Mouse (Mus musculus) CH12.LX (cell line): ENCODE measurements around the gene Sf3a1. TPM values are rescaled to one million over a fixed set of nuclear protein-coding genes. Genes with fewer than 3 reads are reported as not detected.

ENCODE experiments used
- DNase-seq: peaks from one replicate; pipeline ENCODE4 v3.0.0-alpha.2; 2013; ENCODE audit errors: extremely low read depth
- H3K27ac ChIP-seq: 2 replicates; pipeline ENCODE4 v1.5.1; 2012; ENCODE audit warnings: low read depth, mild to moderate bottlenecking, control low read depth, moderate library complexity; ENCODE audit not compliant: insufficient read depth
- H3K27me3 ChIP-seq: replicated peaks from 2 replicates; pipeline ENCODE3; 2012; ENCODE audit warnings: inconsistent platforms
- H3K36me3 ChIP-seq, 2 experiments: replicated peaks in 1 of 2; 2 replicates each; pipeline versions ENCODE3 to v1.6.1; 2012; ENCODE audit warnings: inconsistent platforms in 1 of 2, low read length in 1 of 2, mild to moderate bottlenecking in 1 of 2, mixed read lengths in 1 of 2, moderate library complexity in 1 of 2; ENCODE audit not compliant: control insufficient read depth in 1 of 2, insufficient read depth in 1 of 2
- H3K4me1 ChIP-seq, 2 experiments: 2 replicates each; pipeline ENCODE4 v1.6.1; 2012; ENCODE audit warnings: inconsistent platforms in 1 of 2, moderate library complexity in 1 of 2; ENCODE audit not compliant: insufficient read depth in 2 of 2, control insufficient read depth in 1 of 2
- H3K4me2 ChIP-seq: 2 replicates; pipeline ENCODE4 v1.6.1; 2012; ENCODE audit warnings: low read depth, mild to moderate bottlenecking, control low read depth; ENCODE audit not compliant: poor library complexity, insufficient read depth, severe bottlenecking
- H3K4me3 ChIP-seq, 3 experiments: fragments of 150-350 bp in 1 of 3; sonication (generic) in 1 of 3; replicated peaks in 1 of 3; 2 replicates each; pipeline versions ENCODE3 to v1.5.1; 2011 to 2012; ENCODE audit warnings: low read depth in 2 of 3, low read length in 2 of 3, mild to moderate bottlenecking in 2 of 3, moderate library complexity in 2 of 3, control low read depth in 1 of 3, improper control_type of control experiment in 1 of 3, inconsistent platforms in 1 of 3, mixed read lengths in 1 of 3; ENCODE audit not compliant: poor library complexity in 1 of 3
- H3K79me2 ChIP-seq: replicated peaks from 2 replicates; pipeline ENCODE4 v1.6.1; 2012; ENCODE audit warnings: mild to moderate bottlenecking, moderate library complexity; ENCODE audit not compliant: control insufficient read depth, poor library complexity, insufficient read depth, severe bottlenecking; ENCODE audit errors: extremely low read depth
- H3K9ac ChIP-seq: 2 replicates; pipeline ENCODE4 v1.6.1; 2012; ENCODE audit warnings: low read depth, mild to moderate bottlenecking, control low read depth, moderate library complexity; ENCODE audit not compliant: insufficient read depth
- H3K9me3 ChIP-seq: replicated peaks from 2 replicates; pipeline ENCODE3; 2012; ENCODE audit warnings: low read length, inconsistent platforms, mixed read lengths
- BHLHE40 ChIP-seq: IDR thresholded peaks from 2 replicates; pipeline ENCODE4 v1.6.1; 2011; ENCODE audit warnings: mild to moderate bottlenecking, low read depth, low read length, improper control_type of control experiment
- CHD1 ChIP-seq: IDR thresholded peaks from 2 replicates; pipeline ENCODE4 v1.6.1; 2012; ENCODE audit warnings: low read depth, low read length, improper control_type of control experiment, inconsistent platforms
- CTCF ChIP-seq, 2 experiments: IDR thresholded peaks in 1 of 2; conservative IDR thresholded peaks in 1 of 2; 2 replicates each; pipeline ENCODE4 v1.5.1; 2011 to 2012; ENCODE audit warnings: low read depth in 2 of 2, low read length in 2 of 2, improper control_type of control experiment in 1 of 2, inconsistent platforms in 1 of 2, mild to moderate bottlenecking in 1 of 2, moderate library complexity in 1 of 2
- E2F4 ChIP-seq: IDR thresholded peaks from 2 replicates; pipeline ENCODE4 v1.6.1; 2011; ENCODE audit warnings: low read depth, low read length, improper control_type of control experiment; ENCODE audit not compliant: insufficient replicate concordance
- ELF1 ChIP-seq: IDR thresholded peaks from 2 replicates; pipeline ENCODE4 v1.6.1; 2014; ENCODE audit warnings: low read depth, mild to moderate bottlenecking, inconsistent platforms, low read length, improper control_type of control experiment
- EP300 ChIP-seq: IDR thresholded peaks from 2 replicates; pipeline ENCODE4 v1.6.1; 2011; ENCODE audit warnings: low read length, improper control_type of control experiment
- GABPA ChIP-seq: IDR thresholded peaks from 2 replicates; pipeline ENCODE4 v1.6.1; 2012; ENCODE audit warnings: low read depth, low read length, improper control_type of control experiment, inconsistent platforms; ENCODE audit not compliant: insufficient replicate concordance
- HCFC1 ChIP-seq: IDR thresholded peaks from 2 replicates; pipeline ENCODE4 v1.6.1; 2012; ENCODE audit warnings: low read depth, mild to moderate bottlenecking, inconsistent platforms, low read length, improper control_type of control experiment
- JUN ChIP-seq: IDR thresholded peaks from 2 replicates; pipeline ENCODE4 v1.6.1; 2011; ENCODE audit warnings: low read depth, mild to moderate bottlenecking, low read length, improper control_type of control experiment, moderate library complexity; ENCODE audit not compliant: insufficient read depth
- KAT2A ChIP-seq: IDR thresholded peaks from 2 replicates; pipeline ENCODE4 v1.6.1; 2012; ENCODE audit warnings: low read length, improper control_type of control experiment, inconsistent platforms; ENCODE audit not compliant: insufficient replicate concordance
- MAFK ChIP-seq: IDR thresholded peaks from 2 replicates; pipeline ENCODE4 v1.6.1; 2011; ENCODE audit warnings: low read length, improper control_type of control experiment; ENCODE audit not compliant: insufficient replicate concordance
- MAX ChIP-seq: IDR thresholded peaks from 2 replicates; pipeline ENCODE4 v1.6.1; 2011; ENCODE audit warnings: low read length, improper control_type of control experiment
- MYC ChIP-seq: IDR thresholded peaks from 2 replicates; pipeline ENCODE4 v1.6.1; 2011; ENCODE audit warnings: low read depth, mild to moderate bottlenecking, improper control_type of control experiment, low read length
- NELFE ChIP-seq: IDR thresholded peaks from 2 replicates; pipeline ENCODE4 v1.6.1; 2011; ENCODE audit warnings: low read depth, low read length, improper control_type of control experiment
- POLR2AphosphoS2 ChIP-seq: IDR thresholded peaks from 2 replicates; pipeline ENCODE4 v1.6.1; 2011; ENCODE audit warnings: low read depth, low read length, improper control_type of control experiment
- RAD21 ChIP-seq: IDR thresholded peaks from 2 replicates; pipeline ENCODE4 v1.6.1; 2011; ENCODE audit warnings: low read depth, mild to moderate bottlenecking, low read length, improper control_type of control experiment, moderate library complexity
- RCOR1 ChIP-seq: conservative IDR thresholded peaks from 2 replicates; pipeline ENCODE4 v1.6.1; 2012; ENCODE audit warnings: low read depth, mild to moderate bottlenecking, inconsistent platforms, low read length, improper control_type of control experiment
- TBP ChIP-seq: conservative IDR thresholded peaks from 2 replicates; pipeline ENCODE4 v1.6.1; 2011; ENCODE audit warnings: low read depth, low read length, improper control_type of control experiment
- TCF12 ChIP-seq: IDR thresholded peaks from 2 replicates; pipeline ENCODE4 v1.6.1; 2014; ENCODE audit warnings: low read depth, mild to moderate bottlenecking, inconsistent platforms, low read length, improper control_type of control experiment
- UBTF ChIP-seq: IDR thresholded peaks from 2 replicates; pipeline ENCODE4 v1.6.1; 2012; ENCODE audit warnings: low read depth, mild to moderate bottlenecking, inconsistent platforms, low read length, improper control_type of control experiment, moderate library complexity
- ZMIZ1 ChIP-seq: IDR thresholded peaks from 2 replicates; pipeline ENCODE4 v1.6.1; 2012; ENCODE audit warnings: low read depth, mild to moderate bottlenecking, inconsistent platforms, low read length, improper control_type of control experiment
- dilution Hi-C: fragments of 300-500 bp; cut with MboI; formaldehyde crosslinking; loops from 2 replicates; pipeline ENCODE4 v1.14.3; 2020; ENCODE audit warnings: low sequenced_read_pairs; ENCODE audit not compliant: extremely low pct_unique_long_range_greater_than_20kb, extremely low pct_ligation_motif_present
- in situ Hi-C: fragments of 300-500 bp; cut with MboI; formaldehyde crosslinking; loops from 3 replicates; pipeline ENCODE4 v1.14.3; 2019; ENCODE audit warnings: low sequenced_read_pairs, low pct_ligation_motif_present, low pct_unique_long_range_greater_than_20kb, mixed read lengths
- polyA plus RNA-seq: library from polyadenylated mRNA; unstranded; fragments of >175 nt; gene quantifications from 2 replicates; pipeline ENCODE4 v1.2.1, GENCODE M21; 2012; ENCODE audit warnings: low read depth; ENCODE audit not compliant: insufficient read length
- total RNA-seq, 2 experiments: library from RNA; depleted of rRNA; stranded (reverse); fragments of 300-350 nt in 1 of 2; fragments of >200 nt in 1 of 2; gene quantifications; 2 replicates each; pipeline ENCODE4 v1.2.3; 2012 to 2014

Sf3a1 gene
- total and polyA plus RNA-seq, 3 experiments: 29.5 to 97.6 (median 46.5) TPM

DNA sequence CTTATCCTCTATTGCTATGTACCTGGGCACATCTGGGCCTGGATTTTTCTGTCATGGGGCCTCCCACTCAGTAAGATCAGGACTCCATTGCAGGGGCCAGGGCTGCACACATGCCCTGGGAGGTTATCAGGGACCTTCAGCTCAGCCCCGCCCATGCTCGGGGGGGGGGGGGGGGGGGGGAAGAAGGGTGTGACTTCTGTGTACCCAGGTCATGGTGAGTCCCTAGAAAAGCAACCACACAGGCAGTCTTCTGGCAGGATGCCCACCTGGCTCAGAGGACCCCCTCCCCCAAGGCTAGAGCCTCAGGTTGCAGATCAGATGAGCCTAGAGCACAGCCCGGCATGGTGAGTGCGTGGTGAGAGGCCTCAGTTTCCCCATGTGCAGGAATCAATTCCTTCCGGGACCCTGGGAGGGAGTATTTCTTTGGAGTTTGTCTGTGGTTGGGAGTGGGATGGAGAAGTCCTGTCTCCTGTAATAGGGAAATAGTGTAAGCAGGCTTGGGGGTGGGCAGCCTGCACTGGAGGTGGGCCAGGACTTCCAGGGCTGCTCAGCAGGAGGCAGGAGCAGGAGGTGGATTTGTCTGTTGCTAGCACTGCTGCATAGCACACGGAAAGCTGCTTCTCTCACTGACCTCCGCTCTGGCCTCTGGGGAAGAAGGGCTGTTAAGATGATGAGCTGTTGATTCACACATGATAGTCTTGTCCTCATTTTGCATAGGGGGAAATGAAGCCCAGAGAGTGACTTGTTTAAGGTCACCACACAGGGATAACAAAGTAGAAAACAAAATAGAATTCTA is 63.4 kb downstream of the Sf3a1 start (continued):
- TF ChIP-seq RCOR1 (no peak), UBTF (no peak), TCF12 (no peak)
- TF ChIP-seq, all 38 proteins: peak for 0

DNA sequence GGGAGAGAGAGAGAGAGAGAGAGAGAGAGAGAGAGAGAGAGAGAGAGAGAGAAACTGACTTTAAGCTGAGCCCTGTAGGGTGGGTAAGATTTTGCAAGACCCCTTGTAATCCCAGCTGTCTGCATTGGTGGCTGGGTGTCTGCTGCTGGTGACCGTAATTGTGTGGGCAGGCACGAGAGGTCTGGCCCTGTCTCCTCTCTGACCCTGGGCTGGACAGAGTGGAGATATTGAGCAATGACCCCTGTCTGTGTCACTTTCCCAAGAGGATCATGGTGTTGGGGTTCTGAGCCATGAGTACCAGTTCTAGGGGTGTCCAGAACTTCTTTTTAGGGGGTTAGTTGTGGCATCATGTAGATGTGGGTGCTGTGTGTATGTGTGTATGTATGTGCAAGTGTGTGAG is 64.1 kb downstream of the Sf3a1 start:
- Histone ChIP-seq H3K27ac (no peak overlapping the region), H3K79me2 (no peaks in the 10 kb centered on the region), H3K4me3 (no peak overlapping the region)

DNA sequence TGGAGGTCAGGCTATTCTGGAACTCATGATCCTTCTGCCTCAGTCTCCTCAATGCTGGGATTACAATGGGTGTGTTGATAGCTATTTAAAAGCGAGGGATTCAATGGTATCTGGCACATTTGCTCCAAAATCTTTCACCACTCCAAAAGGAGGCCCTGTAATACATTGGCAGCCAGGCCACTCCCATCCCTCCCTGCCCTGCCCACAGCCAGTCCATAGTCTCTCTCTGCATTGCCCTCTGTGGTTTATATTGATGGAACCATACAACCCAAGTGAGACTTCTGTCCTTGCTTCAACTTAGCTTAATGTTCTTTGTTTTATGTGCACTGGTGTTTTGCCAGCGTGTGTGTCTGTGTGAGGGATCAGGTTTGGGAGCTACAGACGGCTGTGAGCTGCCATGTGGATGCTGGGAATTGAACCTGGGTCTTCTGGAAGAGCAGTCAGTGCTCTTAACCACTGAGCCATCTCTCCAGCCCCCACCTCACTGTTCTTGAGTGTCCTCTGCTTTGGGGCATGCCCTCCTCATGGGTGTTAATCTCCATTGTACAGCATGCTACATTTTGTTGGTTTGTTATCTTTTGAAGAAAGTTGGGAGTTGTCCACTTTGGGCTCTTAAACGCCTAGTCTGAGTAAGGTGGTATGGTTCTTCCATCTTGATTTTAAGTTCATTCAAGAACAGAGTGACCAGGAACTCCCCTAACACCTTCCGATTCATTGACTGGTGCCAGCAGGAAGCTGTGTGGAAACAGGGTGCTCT is 66.6 kb downstream of the Sf3a1 start:
- in situ Hi-C loops: no loop called here
- no peak overlapping the region for H3K9ac ChIP-seq
- TF ChIP-seq UBTF: no peak
- no peak for TF ChIP-seq EP300
- no peak for TF ChIP-seq RAD21
- no peak for TF ChIP-seq MAX
- no peak for TF ChIP-seq NELFE
- no peak for TF ChIP-seq TBP
- no peak for TF ChIP-seq MYC
- TF ChIP-seq GABPA: no peak
- TF ChIP-seq E2F4: no peak
- no peak for TF ChIP-seq ZMIZ1
- no peak for TF ChIP-seq JUN
- no peak for TF ChIP-seq BHLHE40
- TF ChIP-seq CTCF (conservative IDR thresholded peaks at IDR 0.05 in 1 of 2, IDR thresholded peaks at IDR 0.05 in 1 of 2; ENCODE audit: low read depth in 2 of 2, low read length in 2 of 2): no peak
- no peak for TF ChIP-seq CHD1
- TF ChIP-seq MAFK: no peak
- no peak for TF ChIP-seq KAT2A
- TF ChIP-seq, all 38 proteins: peak for 0
- H3K4me1 ChIP-seq: peaks cover 12 to 24% of the 10 kb centered on the region in 2 experiments
- H3K79me2 ChIP-seq: no peaks in the 10 kb centered on the region
- DNase-seq: no peak
- peaks cover 0 to 23% of the 10 kb centered on the region in 2 experiments for H3K36me3 ChIP-seq
- no peak overlapping the region for H3K27ac ChIP-seq
- dilution Hi-C loops: no loop called here
- H3K9me3 ChIP-seq: no peaks in the 10 kb centered on the region
- no peak overlapping the region for H3K4me3 ChIP-seq
- no peak overlapping the region for H3K4me2 ChIP-seq
- no peaks in the 10 kb centered on the region for H3K27me3 ChIP-seq

More for the DNA sequence above, 64.1 kb downstream of the Sf3a1 start:
- dilution Hi-C loops: no loop called here
- H3K4me1 ChIP-seq: peaks cover 23 to 49% of the 10 kb centered on the region in 2 experiments
- H3K36me3 ChIP-seq: peaks cover 0 to 6% of the 10 kb centered on the region in 2 experiments
- in situ Hi-C loops: loop anchor here (5.0 kb wide), 1 partner anchor 33 kb away; the partner anchor contains the start of gene Lif
- no peak for DNase-seq
- no peak overlapping the region for H3K4me2 ChIP-seq
- H3K27me3 ChIP-seq: no peaks in the 10 kb centered on the region
- no peak for TF ChIP-seq POLR2AphosphoS2
- no peak for TF ChIP-seq HCFC1
- no peak for TF ChIP-seq ELF1
- TF ChIP-seq RAD21: no peak
- H3K9ac ChIP-seq: no peak overlapping the region
- no peaks in the 10 kb centered on the region for H3K9me3 ChIP-seq
